Mouse (Mus musculus) left cerebral cortex, adult 8-10 months (tissue): ENCODE data around the gene Gm49721. TPM values are rescaled to one million over a fixed set of nuclear protein-coding genes. Genes with fewer than 3 reads are reported as not detected.
A peak's percentile ranks its signal among the peaks of the same experiment; 100 is the strongest.
"Not testable (repeated sequence)": the region's sequence is repeated elsewhere in the genome, so short reads cannot be mapped to it uniquely, and the experiment has no call there.

Source experiments
- DNase-seq, 2 experiments: peaks; one replicate each; pipeline ENCODE4 v3.0.0; 2022; ENCODE audit warnings: low spot score in 2 of 2
- total RNA-seq, 4 experiments: library from RNA; stranded (reverse); gene quantifications; 2 replicates each; pipeline ENCODE4 v1.2.4; 2022

Gm49721 gene
- total RNA-seq, 4 experiments from 2014 or later: 0.23 to 1.3 (median 0.61) TPM

GRCm38 (mm10) chr17:7074494-7074893, 95.8 kb downstream of the Gm49721 start:
- DNase-seq: not testable (repeated sequence)

GRCm38 (mm10) chr17:7075519-7075918, 96.8 kb downstream of the Gm49721 start:
- DNase-seq: not testable (repeated sequence)

GRCm38 (mm10) chr17:7079558-7079957, 100.9 kb downstream of the Gm49721 start:
- peak in 1 of 2 experiments; percentile 42 for DNase-seq

GRCm38 (mm10) chr17:7084523-7084922, 105.8 kb downstream of the Gm49721 start:
- not testable (repeated sequence) for DNase-seq

GRCm38 (mm10) chr17:7085469-7086168, 106.9 kb downstream of the Gm49721 start:
- not testable (repeated sequence) for DNase-seq

- DNase-seq: not testable (repeated sequence)
Measured at GRCm38 (mm10) chr17:7086836-7087235, 108.1 kb downstream of the Gm49721 start.

Other genes with a start within 250 kb of the Gm49721 start
- 10 to 100 TPM; 37.9 to 48.8 (median 40.2) TPM for gene Ezr, start 196.1 kb upstream of the Gm49721 start, total RNA-seq
- gene Rsph3b, start 30.2 kb upstream of the Gm49721 start, total RNA-seq: 10 to 100 TPM; 27.0 to 29.7 (median 28.7) TPM
- 10 to 100 TPM; 28.7 to 32.4 (median 29.2) TPM for gene Tagap1, start 17.7 kb upstream of the Gm49721 start, total RNA-seq
- 10 to 100 TPM; 47.5 to 62.4 (median 55.7) TPM for gene Rnaset2b, start 8.3 kb upstream of the Gm49721 start, total RNA-seq
- 1 to 10 TPM in 3 of 4 experiments, under 1 TPM in 1; 0.68 to 2.5 (median 1.8) TPM for gene Gm1604a, start 46.7 kb downstream of the Gm49721 start, total RNA-seq
- gene Rps6ka2, start 191.2 kb downstream of the Gm49721 start, total RNA-seq: 10 to 100 TPM; 49.6 to 57.2 (median 50.4) TPM